Mouse (Mus musculus): ENCODE data around the gene Ppp1r1b. TPM values are rescaled to one million over a fixed set of nuclear protein-coding genes. Genes with fewer than 3 reads are reported as not detected.
A peak's percentile ranks its signal among the peaks of the same experiment; 100 is the strongest.

Gene Ppp1r1b
- polyA plus RNA-seq, 1 experiment from 2014 or later: 0.31 TPM

DNA sequence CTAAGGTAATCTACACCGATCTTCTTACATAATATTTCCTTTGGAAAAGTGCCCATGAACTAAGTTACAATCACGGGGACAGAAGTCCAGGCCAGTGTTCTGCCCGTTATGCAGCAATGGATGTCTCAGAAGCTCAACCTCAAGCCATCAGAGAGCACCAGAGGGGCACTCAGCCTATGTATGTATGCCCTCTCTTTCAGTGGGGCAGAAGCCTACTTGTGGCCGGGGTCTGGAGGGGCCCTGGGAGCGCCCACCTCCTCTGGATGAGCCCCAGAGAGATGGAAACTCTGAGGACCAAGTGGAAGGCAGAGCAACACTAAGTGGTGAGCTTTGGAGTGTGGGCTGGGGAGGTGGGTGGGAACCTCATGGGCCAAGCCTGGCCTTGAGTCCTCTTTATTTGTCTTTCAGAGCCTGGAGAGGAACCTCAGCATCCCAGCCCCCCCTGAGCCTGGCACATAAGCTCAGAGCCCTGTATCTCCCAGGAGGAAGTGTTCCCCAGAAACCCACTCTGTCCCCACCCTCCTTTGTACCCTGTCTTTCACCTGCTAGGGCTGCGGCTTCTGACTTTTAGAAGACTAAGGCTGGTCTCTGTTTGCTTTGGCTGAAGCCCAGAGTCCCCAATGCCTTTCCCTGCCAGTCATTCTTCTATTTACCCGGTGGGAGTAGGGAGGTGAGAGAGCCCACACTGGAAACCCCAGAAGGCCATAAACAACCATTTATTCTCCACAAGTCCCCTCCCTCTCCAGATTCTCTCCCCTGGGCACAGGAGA, 8.6 kb downstream of the Ppp1r1b start:
- 82% methylated on average over 7 of the region's 7 CpGs for WGBS
- Histone ChIP-seq H3K4me3 (ENCODE audit: low read depth, low read length) (no peak overlapping the region), H3K9ac (replicated peaks; ENCODE audit: low read length) (no peak overlapping the region), H3K9me3 (replicated peaks; ENCODE audit: control insufficient read depth, low read length) (no peaks in the 10 kb centered on the region), H3K4me1 (ENCODE audit: control insufficient read depth, insufficient read depth, low read length) (peaks cover 7% of the 10 kb centered on the region), H3K27me3 (ENCODE audit: control insufficient read depth, insufficient read depth, low read length) (peaks cover 10% of the 10 kb centered on the region), H3K36me3 (replicated peaks; ENCODE audit: control insufficient read depth, insufficient read depth, low read depth, low read length) (no peaks in the 10 kb centered on the region), H3K27ac (replicated peaks; ENCODE audit: low read depth, low read length) (no peak overlapping the region), H3K4me2 (ENCODE audit: low read depth, low read length) (no peak overlapping the region)
- DNase-seq (ENCODE audit: low spot score) (no peak), ATAC-seq (replicated peaks; ENCODE audit: insufficient number of reproducible peaks, low FRiP score, low TSS enrichment, low read depth) (no peak)

GRCm38 (mm10) chr11:98357396-98358160, 9.4 kb downstream of the Ppp1r1b start:
- peak overlapping the region; percentile 72 for H3K9ac ChIP-seq (replicated peaks; ENCODE audit: low read length)
- H3K9me3 ChIP-seq (replicated peaks; ENCODE audit: control insufficient read depth, low read length): no peaks in the 10 kb centered on the region
- peaks cover 3% of the 10 kb centered on the region for H3K27me3 ChIP-seq (ENCODE audit: control insufficient read depth, insufficient read depth, low read length)
- H3K27ac ChIP-seq (replicated peaks; ENCODE audit: low read depth, low read length): peak overlapping the region; percentile 52; the same call in 1 of the 2 replicates
- DNase-seq (ENCODE audit: low spot score): peak; percentile 15
- ATAC-seq (replicated peaks; ENCODE audit: insufficient number of reproducible peaks, low FRiP score, low TSS enrichment, low read depth): no peak
- H3K4me2 ChIP-seq (ENCODE audit: low read depth, low read length): peak overlapping the region; percentile 33
- no peaks in the 10 kb centered on the region for H3K36me3 ChIP-seq (replicated peaks; ENCODE audit: control insufficient read depth, insufficient read depth, low read depth, low read length)
- peaks cover 7% of the 10 kb centered on the region for H3K4me1 ChIP-seq (ENCODE audit: control insufficient read depth, insufficient read depth, low read length)
- H3K4me3 ChIP-seq (ENCODE audit: low read depth, low read length): peak overlapping the region; percentile 65
- WGBS: 10% methylated on average over 13 of the region's 13 CpGs

- peak within 1 kb of the TSS; percentile 52 for H3K27ac ChIP-seq (replicated peaks; ENCODE audit: low read depth, low read length)
- H3K4me3 ChIP-seq (ENCODE audit: low read depth, low read length): peak within 1 kb of the TSS; percentile 65
- H3K4me1 ChIP-seq (ENCODE audit: control insufficient read depth, insufficient read depth, low read length): peaks cover 7% of the 10 kb centered on the region
- peak within 1 kb of the TSS; percentile 72 for H3K9ac ChIP-seq (replicated peaks; ENCODE audit: low read length)
- WGBS: under 1% methylated on average over 60 of the region's 60 CpGs
- peaks cover 2% of the 10 kb centered on the region for H3K27me3 ChIP-seq (ENCODE audit: control insufficient read depth, insufficient read depth, low read length)
- no peaks in the 10 kb centered on the region for H3K36me3 ChIP-seq (replicated peaks; ENCODE audit: control insufficient read depth, insufficient read depth, low read depth, low read length)
- DNase-seq (ENCODE audit: low spot score): peak; percentile 95
- peak within 1 kb of the TSS; percentile 69 for H3K4me2 ChIP-seq (ENCODE audit: low read depth, low read length)
- peak; percentile 80 for ATAC-seq (replicated peaks; ENCODE audit: insufficient number of reproducible peaks, low FRiP score, low TSS enrichment, low read depth)
- H3K9me3 ChIP-seq (replicated peaks; ENCODE audit: control insufficient read depth, low read length): no peaks in the 10 kb centered on the region
These were observed 10.2 kb downstream of the Ppp1r1b start, which contains the start of gene Stard3 for GRCm38 (mm10) chr11:98358161-98359083. TSS of gene Stard3 (plus strand) at chr11:98358368.

DNA sequence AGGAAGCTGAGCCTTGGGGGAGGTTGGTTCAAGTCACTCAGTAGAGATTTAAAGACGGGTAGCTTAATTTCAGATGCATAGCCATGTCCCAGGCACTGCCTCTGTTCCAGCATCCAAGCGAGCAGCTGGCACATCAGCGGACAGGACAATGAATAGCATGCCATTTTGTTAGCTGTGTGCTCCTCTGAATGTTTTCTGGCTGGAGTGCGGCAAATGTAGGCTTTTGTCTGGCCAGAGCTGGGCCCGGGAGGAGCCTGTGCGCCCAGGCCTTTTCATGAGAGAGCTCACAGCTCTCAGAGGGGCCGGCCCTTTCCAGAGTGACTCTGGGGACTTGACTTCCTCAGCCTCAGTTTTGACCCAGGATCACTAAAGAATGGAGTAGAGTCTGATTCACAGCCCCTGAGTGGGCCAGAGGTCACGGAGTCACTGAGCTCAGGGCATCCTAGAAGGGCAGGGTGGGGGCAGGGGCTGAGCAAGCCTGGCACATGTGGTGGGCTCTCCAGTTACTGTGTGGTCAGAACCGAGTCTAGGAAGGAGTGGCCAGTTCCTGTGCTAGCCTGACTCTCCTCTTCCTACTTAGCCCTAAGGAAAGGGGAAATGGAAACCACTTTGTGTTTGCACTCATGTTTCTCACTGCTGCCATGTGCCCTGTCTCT, 12.8 kb downstream of the Ppp1r1b start:
- WGBS: 32% methylated on average over 9 of the region's 9 CpGs
- Histone ChIP-seq H3K9me3 (replicated peaks; ENCODE audit: control insufficient read depth, low read length) (no peaks in the 10 kb centered on the region), H3K9ac (replicated peaks; ENCODE audit: low read length) (peak overlapping the region; percentile 37), H3K36me3 (replicated peaks; ENCODE audit: control insufficient read depth, insufficient read depth, low read depth, low read length) (no peaks in the 10 kb centered on the region), H3K4me1 (ENCODE audit: control insufficient read depth, insufficient read depth, low read length) (peaks cover 7% of the 10 kb centered on the region), H3K4me2 (ENCODE audit: low read depth, low read length) (0 out of 2 replicates have a peak overlapping the region, but pooled peaks have one; percentile 4), H3K27ac (replicated peaks; ENCODE audit: low read depth, low read length) (0 out of 2 replicates have a peak overlapping the region, but pooled peaks have one; percentile 13), H3K27me3 (ENCODE audit: control insufficient read depth, insufficient read depth, low read length) (no peaks in the 10 kb centered on the region), H3K4me3 (ENCODE audit: low read depth, low read length) (no peak overlapping the region)
- DNase-seq (ENCODE audit: low spot score) (no peak), ATAC-seq (replicated peaks; ENCODE audit: insufficient number of reproducible peaks, low FRiP score, low TSS enrichment, low read depth) (no peak)

- Histone ChIP-seq H3K4me2 (ENCODE audit: low read depth, low read length) (no peak overlapping the region), H3K9me3 (replicated peaks; ENCODE audit: control insufficient read depth, low read length) (no peaks in the 10 kb centered on the region), H3K9ac (replicated peaks; ENCODE audit: low read length) (no peak overlapping the region), H3K4me3 (ENCODE audit: low read depth, low read length) (no peak overlapping the region), H3K27me3 (ENCODE audit: control insufficient read depth, insufficient read depth, low read length) (no peaks in the 10 kb centered on the region), H3K36me3 (replicated peaks; ENCODE audit: control insufficient read depth, insufficient read depth, low read depth, low read length) (no peaks in the 10 kb centered on the region), H3K27ac (replicated peaks; ENCODE audit: low read depth, low read length) (no peak overlapping the region), H3K4me1 (ENCODE audit: control insufficient read depth, insufficient read depth, low read length) (peaks cover 7% of the 10 kb centered on the region)
- no peak for ATAC-seq (replicated peaks; ENCODE audit: insufficient number of reproducible peaks, low FRiP score, low TSS enrichment, low read depth)
- DNase-seq (ENCODE audit: low spot score): no peak
- 81% methylated on average over 5 of the region's 5 CpGs for WGBS
These were observed 15.6 kb downstream of the Ppp1r1b start for GRCm38 (mm10) chr11:98363817-98364216.

- Histone ChIP-seq H3K36me3 (replicated peaks; ENCODE audit: control insufficient read depth, insufficient read depth, low read depth, low read length) (no peaks in the 10 kb centered on the region), H3K4me3 (ENCODE audit: low read depth, low read length) (no peak overlapping the region), H3K27ac (replicated peaks; ENCODE audit: low read depth, low read length) (no peak overlapping the region), H3K9ac (replicated peaks; ENCODE audit: low read length) (no peak overlapping the region), H3K27me3 (ENCODE audit: control insufficient read depth, insufficient read depth, low read length) (no peaks in the 10 kb centered on the region), H3K9me3 (replicated peaks; ENCODE audit: control insufficient read depth, low read length) (no peaks in the 10 kb centered on the region), H3K4me2 (ENCODE audit: low read depth, low read length) (no peak overlapping the region), H3K4me1 (ENCODE audit: control insufficient read depth, insufficient read depth, low read length) (peaks cover 5% of the 10 kb centered on the region)
- ATAC-seq (replicated peaks; ENCODE audit: insufficient number of reproducible peaks, low FRiP score, low TSS enrichment, low read depth) (no peak), DNase-seq (ENCODE audit: low spot score) (no peak)
- 90% methylated on average over 5 of the region's 5 CpGs for WGBS
These were observed 16.2 kb downstream of the Ppp1r1b start for GRCm38 (mm10) chr11:98364410-98364809.

DNA sequence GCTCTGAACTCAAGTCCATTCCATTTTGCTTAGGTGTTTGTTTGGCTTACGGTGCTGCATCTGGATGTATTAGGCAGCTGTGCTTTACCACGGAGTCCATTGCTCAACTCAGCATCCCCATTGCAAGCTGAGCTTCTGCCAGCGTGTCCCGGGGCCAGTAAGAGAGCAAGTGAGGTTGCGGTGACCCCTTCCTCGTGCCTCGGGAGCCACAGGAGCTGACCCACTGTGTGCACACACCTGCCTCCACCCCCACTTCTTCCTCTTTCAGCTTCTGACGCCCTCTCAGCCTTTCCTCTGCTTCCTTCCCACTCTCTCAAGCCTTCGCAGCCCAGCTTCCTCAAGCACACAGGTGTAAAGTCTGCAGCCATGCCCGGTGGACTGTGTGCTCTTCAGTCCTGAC, 18.1 kb downstream of the Ppp1r1b start:
- Histone ChIP-seq H3K27me3 (ENCODE audit: control insufficient read depth, insufficient read depth, low read length) (no peaks in the 10 kb centered on the region), H3K4me3 (ENCODE audit: low read depth, low read length) (no peak overlapping the region), H3K36me3 (replicated peaks; ENCODE audit: control insufficient read depth, insufficient read depth, low read depth, low read length) (no peaks in the 10 kb centered on the region), H3K4me1 (ENCODE audit: control insufficient read depth, insufficient read depth, low read length) (no peaks in the 10 kb centered on the region; the same call in 1 of the 2 replicates), H3K27ac (replicated peaks; ENCODE audit: low read depth, low read length) (no peak overlapping the region), H3K9ac (replicated peaks; ENCODE audit: low read length) (no peak overlapping the region), H3K4me2 (ENCODE audit: low read depth, low read length) (no peak overlapping the region), H3K9me3 (replicated peaks; ENCODE audit: control insufficient read depth, low read length) (no peaks in the 10 kb centered on the region)
- ATAC-seq (replicated peaks; ENCODE audit: insufficient number of reproducible peaks, low FRiP score, low TSS enrichment, low read depth) (no peak), DNase-seq (ENCODE audit: low spot score) (no peak)
- 81% methylated on average over 10 of the region's 10 CpGs for WGBS

All from embryonic facial prominence, embryonic 11.5 days (tissue).